Mouse (Mus musculus) CH12.LX (cell line): ENCODE data around the gene Usp5.

ENCODE experiments used
- CTCF ChIP-seq, 2 experiments: IDR thresholded peaks in 1 of 2; conservative IDR thresholded peaks in 1 of 2; 2 replicates each; pipeline ENCODE4 v1.5.1; 2011 to 2012; ENCODE audit warnings: low read depth in 2 of 2, low read length in 2 of 2, improper control_type of control experiment in 1 of 2, inconsistent platforms in 1 of 2, mild to moderate bottlenecking in 1 of 2, moderate library complexity in 1 of 2
- GABPA ChIP-seq: IDR thresholded peaks from 2 replicates; pipeline ENCODE4 v1.6.1; 2012; ENCODE audit warnings: low read depth, low read length, improper control_type of control experiment, inconsistent platforms; ENCODE audit not compliant: insufficient replicate concordance
- MAFK ChIP-seq: IDR thresholded peaks from 2 replicates; pipeline ENCODE4 v1.6.1; 2011; ENCODE audit warnings: low read length, improper control_type of control experiment; ENCODE audit not compliant: insufficient replicate concordance
- NELFE ChIP-seq: IDR thresholded peaks from 2 replicates; pipeline ENCODE4 v1.6.1; 2011; ENCODE audit warnings: low read depth, low read length, improper control_type of control experiment
- NRF1 ChIP-seq: IDR thresholded peaks from 2 replicates; pipeline ENCODE4 v1.6.1; 2014; ENCODE audit warnings: low read depth, mild to moderate bottlenecking, inconsistent platforms, low read length, improper control_type of control experiment, moderate library complexity
- POLR2A ChIP-seq: IDR thresholded peaks from 2 replicates; pipeline ENCODE4 v1.6.1; 2011; ENCODE audit warnings: low read depth, mild to moderate bottlenecking, improper control_type of control experiment, low read length
- ZC3H11A ChIP-seq: IDR thresholded peaks from 2 replicates; pipeline ENCODE4 v1.6.1; 2012; ENCODE audit warnings: low read depth, mild to moderate bottlenecking, inconsistent platforms, low read length, improper control_type of control experiment
- ZMIZ1 ChIP-seq: IDR thresholded peaks from 2 replicates; pipeline ENCODE4 v1.6.1; 2012; ENCODE audit warnings: low read depth, mild to moderate bottlenecking, inconsistent platforms, low read length, improper control_type of control experiment

- TF ChIP-seq ZMIZ1: no peak
- TF ChIP-seq CTCF (conservative IDR thresholded peaks at IDR 0.05 in 1 of 2, IDR thresholded peaks at IDR 0.05 in 1 of 2; ENCODE audit: low read depth in 2 of 2, low read length in 2 of 2): no peak
- no peak for TF ChIP-seq POLR2A
- TF ChIP-seq ZC3H11A: no peak
- no peak for TF ChIP-seq MAFK
- no peak for TF ChIP-seq GABPA
- no peak for TF ChIP-seq NELFE
- no peak for TF ChIP-seq NRF1
These were observed 33.3 kb upstream of the Usp5 start for GRCm38 (mm10) chr6:124862406-124863124.
